Mouse (Mus musculus) T-cell, adult 2 months (primary cell): Measurements from ENCODE around the gene Kifc1.
"Not testable (repeated sequence)": the region's sequence is repeated elsewhere in the genome, so short reads cannot be mapped to it uniquely, and the experiment has no call there.

Experiments
- DNase-seq: peaks from one replicate; pipeline ENCODE4 v3.0.0; 2022; ENCODE audit warnings: low spot score

Gene Kifc1

GRCm38 (mm10) chr17:33901653-33902052 is 11.2 kb upstream of the Kifc1 start:
- DNase-seq = no peak

GRCm38 (mm10) chr17:33900989-33901314 is 10.5 kb upstream of the Kifc1 start:
- no peak for DNase-seq

- no peak for DNase-seq
These were observed 10.0 kb upstream of the Kifc1 start for GRCm38 (mm10) chr17:33900281-33900988.

GRCm38 (mm10) chr17:33899642-33900041 is 9.2 kb upstream of the Kifc1 start:
- no peak for DNase-seq

- DNase-seq = not testable (repeated sequence)
These were observed 7.7 kb upstream of the Kifc1 start for GRCm38 (mm10) chr17:33898193-33898592.

GRCm38 (mm10) chr17:33897114-33897794 is 6.8 kb upstream of the Kifc1 start:
- DNase-seq = peak; percentile 63

- not testable (repeated sequence) for DNase-seq
These were observed 2.5 kb upstream of the Kifc1 start for GRCm38 (mm10) chr17:33893011-33893410.

- DNase-seq = no peak
These were observed 2.0 kb upstream of the Kifc1 start for GRCm38 (mm10) chr17:33892429-33892828.

- DNase-seq = peak; percentile 35
These were observed 1.4 kb upstream of the Kifc1 start for GRCm38 (mm10) chr17:33891892-33892291.

- DNase-seq = no peak
These were observed 896 bp upstream of the Kifc1 start for GRCm38 (mm10) chr17:33891357-33891756.

- DNase-seq = not testable (repeated sequence)
These were observed 424 bp downstream of the Kifc1 start for GRCm38 (mm10) chr17:33889941-33890532.

GRCm38 (mm10) chr17:33888230-33888629 is 2.2 kb downstream of the Kifc1 start:
- not testable (repeated sequence) for DNase-seq

- DNase-seq = not testable (repeated sequence)
These were observed 2.7 kb downstream of the Kifc1 start for GRCm38 (mm10) chr17:33887802-33888201.

- not testable (repeated sequence) for DNase-seq
These were observed 6.1 kb downstream of the Kifc1 start for GRCm38 (mm10) chr17:33884320-33884719.

- not testable (repeated sequence) for DNase-seq
These were observed 14.7 kb downstream of the Kifc1 start for GRCm38 (mm10) chr17:33875797-33876196.

- no peak for DNase-seq
These were observed 16.1 kb downstream of the Kifc1 start for GRCm38 (mm10) chr17:33874411-33874810.

- not testable (repeated sequence) for DNase-seq
These were observed 16.9 kb downstream of the Kifc1 start, which contains the start of gene Gm7029 for GRCm38 (mm10) chr17:33873537-33873936. TSS of gene Gm7029 (plus strand) at chr17:33873837.

GRCm38 (mm10) chr17:33865330-33866030 is 25.0 kb downstream of the Kifc1 start:
- peak; percentile 81 for DNase-seq

GRCm38 (mm10) chr17:33857816-33858215 is 32.6 kb downstream of the Kifc1 start:
- no peak for DNase-seq

- no peak for DNase-seq
These were observed 39.1 kb downstream of the Kifc1 start for GRCm38 (mm10) chr17:33851331-33851730.

- DNase-seq = no peak
These were observed 42.3 kb downstream of the Kifc1 start for GRCm38 (mm10) chr17:33848139-33848538.

- DNase-seq = no peak
These were observed 46.3 kb downstream of the Kifc1 start for GRCm38 (mm10) chr17:33844196-33844595.
